Mouse (Mus musculus) brain, embryonic 14.5 days (tissue): ENCODE data around the gene Psg20. TPM values are rescaled to one million over a fixed set of nuclear protein-coding genes. Genes with fewer than 3 reads are reported as not detected.
A peak's percentile ranks its signal among the peaks of the same experiment; 100 is the strongest.
"Not testable (repeated sequence)": the region's sequence is repeated elsewhere in the genome, so short reads cannot be mapped to it uniquely, and the experiment has no call there.

Experiments
- DNase-seq: peaks from one replicate; pipeline ENCODE4 v3.0.0-alpha.2; 2011; ENCODE audit warnings: low read depth
- CTCF ChIP-seq: fragments of 200-500 bp; IDR thresholded peaks from 2 replicates; pipeline ENCODE4 v1.5.1; 2012; ENCODE audit warnings: inconsistent platforms, mild to moderate bottlenecking, moderate library complexity, borderline replicate concordance; ENCODE audit not compliant: insufficient read depth, insufficient read length; ENCODE audit errors: extremely low read depth
- POLR2A ChIP-seq: fragments of 200-500 bp; IDR thresholded peaks from 2 replicates; pipeline ENCODE4 v1.6.1; 2012; ENCODE audit warnings: mild to moderate bottlenecking, inconsistent platforms, borderline replicate concordance; ENCODE audit not compliant: poor library complexity, insufficient read depth, insufficient read length, severe bottlenecking; ENCODE audit errors: extremely low read depth
- polyA plus RNA-seq: library from polyadenylated mRNA; depleted of rRNA; stranded (reverse); fragments of >200 nt; gene quantifications from 2 replicates; pipeline ENCODE4 v1.2.3, GENCODE M21; 2012; rRNA removed

Psg20 gene
- polyA plus RNA-seq = not detected in 2 replicates

DNA sequence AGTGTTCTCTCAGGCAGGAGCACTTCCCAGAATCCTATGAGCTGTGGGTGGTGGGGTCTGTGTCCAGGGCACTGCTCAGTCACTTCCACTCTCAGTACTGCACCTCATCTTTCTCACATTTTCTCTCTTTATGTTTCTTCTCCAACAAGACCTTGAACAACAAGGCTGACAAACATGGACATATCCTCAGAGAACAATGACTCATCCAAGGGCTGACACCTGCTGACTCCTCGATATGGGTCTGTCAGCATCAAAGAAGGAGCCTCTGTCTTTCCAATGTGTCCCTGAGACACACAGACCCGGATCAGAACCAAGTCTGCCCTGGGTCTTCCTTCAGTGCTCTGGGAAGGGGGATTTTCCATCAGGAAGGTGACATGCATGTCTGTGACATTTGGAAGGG lies at the start of gene Psg20:
Gene Psg20 (minus strand): TSS at position 101 of the 400 bp plus-strand sequence.
- TF ChIP-seq POLR2A (no peak), CTCF (no peak)

DNA sequence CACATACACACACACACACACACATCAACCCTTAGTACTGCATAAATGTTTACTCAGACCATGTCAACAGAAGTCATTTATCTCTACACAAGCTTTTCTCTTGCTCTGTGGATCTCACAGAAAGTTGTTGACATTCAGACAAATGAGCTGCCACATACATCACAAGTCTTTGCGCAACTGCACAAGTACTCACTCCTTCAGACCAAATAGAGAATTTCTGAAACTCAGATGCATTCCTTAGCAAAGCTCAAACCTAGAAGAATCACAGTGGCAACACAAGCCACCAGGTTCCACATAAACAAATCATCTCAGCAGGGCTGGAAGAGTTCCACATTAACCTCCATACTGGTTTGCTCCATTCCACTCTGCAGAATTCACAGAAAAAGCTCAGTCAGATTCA lies 48.5 kb upstream of the Psg20 start:
- TF ChIP-seq CTCF = no peak
- no peak for TF ChIP-seq POLR2A
- DNase-seq = no peak

More for the DNA sequence above, at the start of gene Psg20:
- no peak for DNase-seq

DNA sequence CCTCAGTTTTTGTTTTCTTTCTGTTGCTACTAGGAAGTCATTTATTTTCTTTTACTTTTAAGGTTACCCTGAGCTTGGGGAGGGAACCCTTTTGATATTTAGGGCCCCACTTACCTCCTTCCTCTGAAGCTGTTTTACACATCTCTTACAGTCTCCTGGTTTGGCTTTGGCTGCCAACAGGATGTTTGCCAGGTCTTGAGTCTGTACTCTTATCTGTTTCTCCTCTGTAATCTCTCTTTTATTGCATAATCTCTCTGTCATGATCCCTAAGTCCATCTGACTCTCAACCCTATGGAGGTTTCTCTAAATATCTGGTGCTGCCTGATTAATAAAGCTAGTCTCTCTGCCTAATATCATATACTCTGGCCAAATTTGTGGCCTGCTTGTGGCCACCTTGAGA lies 47.1 kb upstream of the Psg20 start:
- TF ChIP-seq POLR2A (no peak), CTCF (no peak)

DNA sequence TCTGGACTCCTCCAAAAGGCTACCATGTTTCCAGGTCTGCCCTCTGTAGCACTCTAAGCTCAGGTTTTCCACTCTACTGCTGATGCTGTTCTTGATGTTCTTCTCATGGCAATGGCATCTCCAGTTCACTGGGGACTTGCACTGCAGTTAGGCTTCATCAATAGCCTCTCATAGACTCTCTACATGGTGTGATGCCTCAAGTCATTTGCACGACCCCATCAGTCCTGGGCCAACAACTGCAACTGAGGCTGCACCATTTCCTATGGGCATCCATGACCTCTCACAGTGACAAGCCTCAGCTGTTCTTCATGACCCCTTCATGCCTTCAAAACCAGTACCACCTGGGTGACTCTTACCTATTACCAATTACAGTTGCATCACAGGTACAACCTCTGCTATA lies 42.4 kb upstream of the Psg20 start:
- DNase-seq = no peak
- no peak for TF ChIP-seq POLR2A
- TF ChIP-seq CTCF = no peak

More for the DNA sequence above, 47.1 kb upstream of the Psg20 start:
- DNase-seq = no peak

DNA sequence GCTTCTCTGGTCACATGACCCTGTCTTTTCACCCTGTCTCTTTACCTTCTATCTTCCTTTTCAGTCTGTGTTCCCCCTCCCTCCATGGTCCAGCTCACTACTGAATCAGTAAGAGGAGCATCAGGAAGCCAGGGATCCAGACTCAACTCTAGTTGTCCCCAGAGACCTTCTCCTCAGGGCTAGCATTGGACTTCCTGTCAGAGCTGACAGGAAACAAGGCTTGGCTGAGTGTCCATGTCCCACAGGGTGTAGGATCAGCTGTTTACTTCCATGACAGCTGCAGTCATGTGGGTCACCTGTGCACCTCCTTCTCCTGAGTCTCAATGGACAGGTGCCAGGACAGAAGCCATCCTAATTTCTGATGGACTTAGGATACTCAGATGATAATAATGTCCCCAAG lies 39.9 kb upstream of the Psg20 start:
- not testable (repeated sequence) for DNase-seq

DNA sequence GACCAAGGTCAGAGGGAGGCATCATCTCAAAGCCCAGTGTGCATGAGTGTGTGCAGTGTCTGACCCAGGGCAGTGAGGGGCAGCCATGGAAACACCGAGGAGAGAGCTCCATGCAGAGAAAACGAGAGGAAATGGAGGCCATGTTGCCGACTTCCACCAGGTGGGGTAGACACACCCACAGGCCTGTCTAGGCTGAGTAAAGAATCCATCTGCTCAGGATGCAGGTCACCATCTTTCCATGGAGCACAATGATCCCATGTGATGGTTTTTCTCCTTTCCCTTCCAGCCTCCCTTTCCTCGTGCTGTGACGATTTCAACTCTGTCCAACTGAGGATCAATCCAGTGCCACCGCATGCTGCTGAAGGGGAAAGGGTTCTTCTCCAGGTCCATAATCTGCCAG lies 38.0 kb upstream of the Psg20 start:
- TF ChIP-seq CTCF (no peak), POLR2A (no peak)
- no peak for DNase-seq

DNA sequence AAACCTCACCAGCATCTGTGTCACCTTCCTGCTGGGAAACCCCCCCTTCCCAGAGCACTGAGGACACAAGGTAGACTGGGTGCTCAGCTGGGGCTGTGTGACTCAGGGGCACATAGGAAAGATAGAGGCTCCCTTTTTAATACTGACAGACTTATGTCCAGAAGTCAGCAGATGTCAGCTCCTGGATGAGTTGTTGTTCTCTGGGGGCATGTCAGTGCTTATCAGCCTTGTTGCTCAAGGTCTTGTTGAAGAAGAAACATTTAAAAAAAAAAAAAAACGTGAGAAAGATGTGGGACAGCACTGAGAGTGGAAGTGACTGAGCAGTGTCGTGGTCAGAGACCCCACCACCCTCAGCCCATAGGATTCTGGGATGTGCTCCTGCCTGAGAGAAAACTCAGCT lies 31.8 kb upstream of the Psg20 start, which contains the start of gene Psg22:
Gene Psg22 (plus strand): TSS at position 301 of the 400 bp plus-strand sequence.
- no peak for DNase-seq
- TF ChIP-seq POLR2A (no peak), CTCF (no peak)

DNA sequence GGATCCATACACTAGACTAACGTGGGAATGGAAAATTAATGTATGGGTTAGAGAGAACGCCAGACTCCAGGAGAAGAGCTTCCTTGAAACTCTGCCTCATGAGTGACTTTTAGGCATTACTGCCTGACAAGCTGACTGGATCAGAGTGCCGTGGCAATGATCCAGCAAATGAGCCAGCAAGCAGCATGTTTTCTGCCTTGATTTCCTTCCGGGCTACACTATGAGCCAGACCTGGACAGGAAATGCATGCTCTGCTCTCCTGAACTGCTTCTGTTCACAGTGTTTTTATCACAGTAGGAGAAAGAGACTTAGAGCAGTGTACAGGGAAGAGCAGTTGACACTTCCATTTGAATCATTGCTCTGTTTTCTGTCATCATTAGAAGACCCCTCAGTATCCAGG lies 29.6 kb upstream of the Psg20 start:
- DNase-seq = peak; percentile 2
- TF ChIP-seq POLR2A (no peak), CTCF (no peak)

DNA sequence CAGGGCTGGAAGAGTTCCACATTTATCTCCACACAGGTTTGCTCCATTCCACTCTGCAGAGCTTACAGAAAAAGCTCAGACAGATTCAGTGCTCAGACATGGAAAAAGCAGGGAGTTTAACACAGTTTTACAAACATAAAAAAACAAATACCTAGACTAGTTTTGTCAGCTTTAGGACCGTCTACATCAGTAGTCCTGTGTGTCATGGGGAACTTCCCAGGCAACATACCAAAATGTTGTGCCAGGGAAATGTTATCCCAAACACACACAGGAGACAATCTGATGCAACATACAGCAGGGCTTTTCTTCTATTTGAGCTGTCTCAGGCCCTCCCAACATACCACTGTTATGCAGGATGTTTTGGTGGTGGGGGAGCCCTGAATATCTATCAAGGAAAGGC lies 24.9 kb upstream of the Psg20 start:
- no peak for TF ChIP-seq CTCF
- TF ChIP-seq POLR2A = no peak
- DNase-seq = no peak

DNA sequence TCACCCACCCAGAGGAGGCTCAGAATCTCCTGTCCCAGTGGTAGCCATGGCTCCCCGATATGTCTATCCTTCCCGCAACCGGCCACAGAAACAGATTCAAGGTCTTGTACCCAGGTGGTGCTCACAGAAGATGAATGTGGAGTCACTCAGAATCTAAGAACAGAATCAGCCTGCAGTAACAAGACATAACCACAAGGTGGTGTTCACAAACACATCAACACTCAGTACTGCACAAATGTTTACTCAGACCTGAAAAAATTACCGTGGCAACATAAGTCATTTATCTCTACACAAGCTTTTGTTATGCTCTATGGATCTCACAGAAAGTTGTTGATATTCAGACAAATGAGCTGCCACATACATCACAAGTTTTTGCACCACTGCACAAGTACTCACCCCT lies 24.3 kb upstream of the Psg20 start:
- DNase-seq = peak; percentile 6
- TF ChIP-seq CTCF = peak; percentile 24; the same call in 1 of the 2 replicates

DNA sequence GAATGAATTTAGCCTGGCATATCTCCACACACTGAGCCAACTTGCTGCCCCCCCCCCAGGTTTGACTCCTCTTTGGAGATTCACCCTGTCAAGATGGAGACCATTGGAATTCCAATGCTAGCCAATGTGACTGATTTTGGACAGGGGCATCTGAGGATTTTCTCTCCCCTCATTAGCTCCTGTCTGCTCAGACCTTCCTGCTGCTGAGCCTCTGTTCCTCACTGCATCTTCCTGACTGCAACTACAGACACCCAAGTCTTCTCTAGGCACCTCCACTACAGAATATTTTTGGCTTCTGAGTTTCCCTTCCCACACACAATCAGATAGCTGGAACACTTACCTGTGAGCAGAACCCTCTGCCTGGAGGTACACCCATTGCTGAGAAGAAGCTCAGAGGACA lies 399 bp downstream of the Psg20 start:
- no peak for DNase-seq
- no peak for TF ChIP-seq POLR2A
- TF ChIP-seq CTCF = no peak

DNA sequence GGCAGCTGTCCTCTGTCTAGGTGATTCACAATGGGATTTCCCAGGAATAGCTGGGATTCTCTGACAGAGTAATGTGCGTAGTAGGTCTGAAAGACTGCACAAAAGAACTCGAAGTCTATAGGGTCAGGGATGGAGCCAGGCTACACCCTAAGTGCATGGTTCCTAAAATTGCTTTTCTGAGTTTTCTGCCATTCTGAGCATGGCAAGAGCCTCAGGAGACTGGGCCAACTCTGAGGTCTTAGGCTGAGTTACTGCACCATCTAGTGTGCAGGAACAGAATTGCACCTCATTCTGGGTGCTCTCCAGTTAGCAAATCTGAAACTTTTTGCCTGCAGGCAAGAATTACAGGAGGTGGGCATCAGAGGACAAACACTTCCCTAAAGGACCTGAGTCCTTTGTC lies 6.2 kb downstream of the Psg20 start:
- peak; percentile 60 for DNase-seq

DNA sequence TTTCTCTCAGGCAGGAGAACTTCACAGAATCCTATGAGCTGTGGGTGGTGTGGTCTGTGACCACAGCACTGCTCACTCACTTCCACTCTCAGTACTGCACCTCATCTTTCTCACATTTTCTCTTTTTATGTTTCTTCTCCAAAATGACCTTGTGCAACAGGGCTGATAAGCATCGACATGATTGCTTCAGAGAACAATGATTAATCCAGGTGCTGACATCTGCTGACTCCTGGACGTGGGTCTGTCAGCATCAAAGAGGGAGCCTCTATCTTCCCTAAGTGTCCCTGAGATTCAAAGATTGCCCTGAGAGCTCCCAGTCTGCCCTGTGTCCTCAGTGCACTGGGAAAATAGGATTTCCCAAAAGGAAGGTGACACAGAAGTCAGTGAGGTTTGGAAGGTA lies 29.4 kb downstream of the Psg20 start, which contains the start of gene Psg21:
Gene Psg21 (minus strand): TSS at position 101 of the 400 bp plus-strand sequence.
- not testable (repeated sequence) for DNase-seq

More for the DNA sequence above, 6.2 kb downstream of the Psg20 start:
- TF ChIP-seq POLR2A = no peak
- TF ChIP-seq CTCF = peak; percentile 71; the same call in 1 of the 2 replicates

DNA sequence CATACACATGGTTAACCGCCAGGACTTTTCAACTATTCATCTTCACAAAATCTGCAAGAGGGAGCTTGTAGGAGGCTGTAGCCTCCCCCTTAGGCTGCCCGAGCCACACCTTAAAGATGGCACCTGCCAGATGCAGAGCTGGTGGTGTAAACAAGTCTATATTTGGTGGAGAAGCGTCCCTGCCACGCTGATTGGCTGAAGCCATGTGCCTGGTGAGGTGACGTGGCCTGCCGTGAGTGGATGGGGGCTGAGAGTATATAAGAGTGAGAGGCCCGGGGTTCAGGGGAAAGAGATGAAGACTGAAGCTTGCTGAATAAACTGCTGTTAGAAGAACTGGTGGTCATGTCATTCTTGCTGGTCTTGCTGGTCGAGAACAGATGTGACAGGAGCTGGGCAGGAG lies 59.1 kb downstream of the Psg20 start:
- DNase-seq = not testable (repeated sequence)
